Mouse (Mus musculus) effector memory CD4-positive, alpha-beta T cell, adult 5 months (primary cell): ENCODE results near the gene Plcg2. TPM values are rescaled to one million over a fixed set of nuclear protein-coding genes. Genes with fewer than 3 reads are reported as not detected.

Experiments used
- polyA plus RNA-seq: library from polyadenylated mRNA; unstranded; fragments of 100-300 nt; shearing (Covaris generic); gene quantifications from one replicate; pipeline ENCODE4 v1.2.1, GENCODE M21; 2017

The Plcg2 gene
- 0.22 TPM for polyA plus RNA-seq

DNA sequence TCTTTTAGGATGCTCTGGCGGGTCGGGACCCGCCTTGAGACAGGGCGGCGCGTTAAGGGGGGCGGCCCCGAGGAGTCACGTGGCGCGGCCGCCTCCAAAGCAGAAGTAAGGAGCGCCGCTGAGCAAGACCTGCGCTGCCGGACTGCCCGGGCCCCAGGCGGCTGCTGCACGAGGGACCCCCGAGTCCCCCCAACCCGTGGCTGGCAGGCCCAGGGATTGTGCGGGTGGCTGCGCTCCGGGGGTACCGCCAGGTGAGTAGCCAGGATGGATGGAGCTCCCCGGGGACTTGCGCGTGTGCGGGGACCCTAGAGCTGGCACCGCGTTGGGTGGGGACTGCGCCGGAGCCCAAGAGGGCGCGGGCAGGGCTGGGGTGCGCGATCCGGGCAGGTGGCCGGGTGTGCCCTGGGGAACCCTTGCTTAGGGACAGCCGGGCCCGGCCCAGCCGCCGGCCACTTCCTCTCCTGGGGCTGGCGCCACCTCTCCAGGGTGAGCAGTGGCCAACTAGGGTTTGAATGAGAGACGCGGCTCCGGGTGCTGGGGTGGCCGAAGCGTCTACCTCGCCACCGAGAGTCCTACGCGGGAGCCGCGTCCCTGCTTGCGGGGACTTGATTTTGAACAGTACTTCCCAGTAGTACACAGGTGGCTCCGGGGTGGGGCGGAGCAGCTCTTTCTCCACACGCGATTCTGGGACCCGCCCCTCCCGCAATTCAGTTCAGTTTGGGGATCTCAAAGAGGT, at the start of gene Plcg2:
Gene Plcg2 (plus strand): TSS at position 113 of the 736 bp plus-strand sequence.

DNA sequence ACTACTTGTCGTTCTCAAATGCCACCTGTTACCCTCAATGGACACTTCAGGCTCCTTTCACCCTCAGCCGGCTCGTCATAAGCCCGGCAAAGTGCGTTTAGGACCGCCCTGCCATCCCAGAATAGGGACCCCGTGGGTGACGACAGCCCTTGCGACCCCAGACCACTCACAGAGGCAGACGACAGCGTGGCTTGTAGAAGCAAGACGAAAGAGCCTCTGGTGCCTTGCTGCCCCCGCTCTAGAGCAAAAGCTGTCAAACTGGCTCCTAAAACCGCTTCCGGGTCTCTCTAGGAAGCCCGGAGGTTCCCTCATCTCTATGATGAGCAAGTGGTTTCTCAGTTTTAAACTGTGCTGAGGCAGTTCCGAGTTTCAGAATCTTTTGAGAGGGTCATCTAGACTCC, 175.3 kb downstream of the Plcg2 start, which contains the start of gene Sdr42e1:
Gene Sdr42e1 (minus strand): TSS at position 260 of the 401 bp plus-strand sequence.

Other genes starting within 250 kb of the Plcg2 start
- gene Cmip, start 241.2 kb upstream of the Plcg2 start, polyA plus RNA-seq: 99.6 TPM
- gene Sdr42e1, start 175.4 kb downstream of the Plcg2 start, polyA plus RNA-seq: 1.6 TPM
- gene Hsd17b2, start 203.6 kb downstream of the Plcg2 start, polyA plus RNA-seq: not detected